Mouse (Mus musculus): ENCODE results near the gene Gps1. TPM values are rescaled to one million over a fixed set of nuclear protein-coding genes. Genes with fewer than 3 reads are reported as not detected.
A peak's percentile ranks its signal among the peaks of the same experiment; 100 is the strongest.

The Gps1 gene
- total and polyA plus RNA-seq, 3 experiments, result 158 to 184 (median 174) TPM

DNA sequence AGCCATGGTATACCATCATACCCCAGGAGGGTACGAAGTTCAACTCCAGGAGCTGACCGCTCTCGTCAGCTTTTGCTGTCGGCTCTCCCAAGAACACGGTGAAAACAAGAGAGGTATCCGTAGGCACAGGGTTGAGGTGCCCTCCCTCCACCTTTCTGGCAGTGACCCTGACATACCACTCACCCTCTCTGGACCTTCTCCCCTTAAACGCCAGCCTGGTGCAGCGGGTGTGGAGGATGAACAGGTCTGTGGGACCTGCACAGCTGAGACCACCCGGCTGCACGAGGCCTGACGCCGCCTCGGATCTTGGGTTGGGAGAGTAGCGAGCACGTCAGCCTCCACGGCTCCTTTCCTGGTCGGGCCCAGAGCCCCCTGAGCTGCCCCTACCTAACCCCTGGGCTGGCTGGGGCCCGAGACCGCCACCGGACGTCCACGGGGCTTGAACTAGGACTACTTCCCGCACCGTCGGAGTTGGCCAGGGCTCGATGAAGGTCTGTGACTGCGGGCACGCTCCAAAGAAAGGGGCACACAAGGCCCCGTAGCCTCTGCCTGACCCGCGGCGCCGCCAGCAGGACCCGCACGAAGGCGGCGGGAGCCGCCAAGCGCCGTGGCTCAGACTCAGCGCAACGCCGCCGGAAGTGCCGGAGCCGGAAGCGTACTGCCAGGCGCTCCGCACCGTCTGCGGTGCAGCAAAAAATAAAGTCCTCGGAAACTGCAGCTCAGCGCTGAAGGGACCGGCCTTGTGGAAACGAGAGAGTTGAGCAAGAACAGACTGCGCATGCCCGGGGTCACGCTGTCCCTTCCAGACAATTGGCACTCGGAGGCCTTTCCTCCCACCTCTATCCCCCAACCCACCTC, 11.9 kb downstream of the Gps1 start, which contains the start of gene Dus1l (continued):
- TF ChIP-seq TCF12 (IDR thresholded peaks at IDR 0.05; ENCODE audit: low read depth, low read length), result peak; percentile 96
- no peak for TF ChIP-seq CHD1 (IDR thresholded peaks at IDR 0.05; ENCODE audit: low read depth, low read length)
- no peak for TF ChIP-seq USF1 (IDR thresholded peaks at IDR 0.05; ENCODE audit: low read depth, low read length)
- no peak for TF ChIP-seq EP300 (IDR thresholded peaks at IDR 0.05; ENCODE audit: low read length)
- no peak for TF ChIP-seq CHD2 (IDR thresholded peaks at IDR 0.05; ENCODE audit: low read length)
- TF ChIP-seq E2F4 (IDR thresholded peaks at IDR 0.05; ENCODE audit: insufficient replicate concordance, low read depth, low read length), result no peak; the same call in 1 of the 2 replicates
- no peak for TF ChIP-seq JUND (conservative IDR thresholded peaks at IDR 0.05; ENCODE audit: low read depth, low read length)
- TF ChIP-seq MXI1 (IDR thresholded peaks at IDR 0.05; ENCODE audit: low read depth, low read length), result peak; percentile 97

DNA sequence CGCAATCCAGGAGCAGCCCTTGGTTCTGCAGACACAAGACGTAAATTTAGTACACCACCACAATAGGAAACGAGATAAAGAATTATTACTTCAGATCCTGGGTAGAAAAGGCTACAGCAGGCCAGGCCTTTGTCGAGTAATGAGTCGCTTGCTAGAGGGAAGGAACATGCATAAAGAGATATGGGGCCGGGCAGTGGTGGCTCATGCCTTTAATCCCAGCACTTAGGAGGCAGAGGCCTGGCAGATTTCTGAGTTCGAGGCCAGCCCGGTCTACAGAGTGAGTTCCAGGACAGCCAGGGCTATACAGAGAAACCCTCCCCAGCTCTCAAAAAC, 12.5 kb downstream of the Gps1 start:
- Histone ChIP-seq H3K27ac (ENCODE audit: insufficient read depth, low read depth) (no peak overlapping the region), H3K36me3 (replicated peaks in 1 of 2; ENCODE audit: control insufficient read depth in 1 of 2, insufficient read depth in 1 of 2, low read length in 1 of 2) (peaks cover 27 to 38% of the 10 kb centered on the region in 2 experiments), H3K79me2 (replicated peaks; ENCODE audit: control insufficient read depth, extremely low read depth, insufficient read depth, poor library complexity, severe bottlenecking) (peaks cover 19% of the 10 kb centered on the region), H3K4me1 (ENCODE audit: control insufficient read depth in 1 of 2, insufficient read depth in 2 of 2) (peaks cover 15 to 41% of the 10 kb centered on the region in 2 experiments), H3K4me2 (ENCODE audit: insufficient read depth, low read depth, poor library complexity, severe bottlenecking) (peak overlapping the region; percentile 32; the same call in 1 of the 2 replicates), H3K4me3 (replicated peaks in 1 of 3; ENCODE audit: low read depth in 2 of 3, low read length in 2 of 3, poor library complexity in 1 of 3) (peak overlapping the region in 2 of 3 experiments; percentile 74 to 95), H3K9ac (ENCODE audit: insufficient read depth, low read depth) (peak overlapping the region; percentile 46), H3K9me3 (replicated peaks; ENCODE audit: low read length) (no peaks in the 10 kb centered on the region), H3K27me3 (replicated peaks) (no peaks in the 10 kb centered on the region)
- DNase-seq (ENCODE audit: extremely low read depth), result no peak
- dilution Hi-C loops (cut with MboI; ENCODE audit: extremely low pct_ligation_motif_present, extremely low pct_unique_long_range_greater_than_20kb, low sequenced_read_pairs) (no loop called here), in situ Hi-C loops (cut with MboI; ENCODE audit: low pct_ligation_motif_present, low pct_unique_long_range_greater_than_20kb, low sequenced_read_pairs) (no loop called here)
- 0 out of 2 replicates have a peak, but pooled peaks have one; percentile 4 for TF ChIP-seq IRF4 (IDR thresholded peaks at IDR 0.05; ENCODE audit: low read depth, low read length)
- no peak for TF ChIP-seq HCFC1 (IDR thresholded peaks at IDR 0.05; ENCODE audit: low read depth, low read length)
- 0 out of 2 replicates have a peak, but pooled peaks have one; percentile 3 for TF ChIP-seq ETS1 (conservative IDR thresholded peaks at IDR 0.05; ENCODE audit: low read depth, low read length)
- TF ChIP-seq SIN3A (IDR thresholded peaks at IDR 0.05; ENCODE audit: low read length), result no peak
- TF ChIP-seq USF1 (IDR thresholded peaks at IDR 0.05; ENCODE audit: low read depth, low read length), result no peak
- no peak for TF ChIP-seq RCOR1 (conservative IDR thresholded peaks at IDR 0.05; ENCODE audit: low read depth, low read length)
- 0 out of 2 replicates have a peak, but pooled peaks have one; percentile 5 for TF ChIP-seq KAT2A (IDR thresholded peaks at IDR 0.05; ENCODE audit: insufficient replicate concordance, low read length)
- TF ChIP-seq POLR2A (IDR thresholded peaks at IDR 0.05; ENCODE audit: low read depth, low read length), result no peak
- no peak for TF ChIP-seq USF2 (conservative IDR thresholded peaks at IDR 0.05; ENCODE audit: low read depth, low read length)
- TF ChIP-seq GABPA (IDR thresholded peaks at IDR 0.05; ENCODE audit: insufficient replicate concordance, low read depth, low read length), result no peak
- TF ChIP-seq MAX (IDR thresholded peaks at IDR 0.05; ENCODE audit: low read length), result no peak
- TF ChIP-seq JUND (conservative IDR thresholded peaks at IDR 0.05; ENCODE audit: low read depth, low read length), result no peak
- TF ChIP-seq CTCF (conservative IDR thresholded peaks at IDR 0.05 in 1 of 2, IDR thresholded peaks at IDR 0.05 in 1 of 2; ENCODE audit: low read depth in 2 of 2, low read length in 2 of 2), result no peak
- no peak for TF ChIP-seq NELFE (IDR thresholded peaks at IDR 0.05; ENCODE audit: low read depth, low read length)
- TF ChIP-seq UBTF (IDR thresholded peaks at IDR 0.05; ENCODE audit: low read depth, low read length), result no peak
- TF ChIP-seq POLR2AphosphoS2 (IDR thresholded peaks at IDR 0.05; ENCODE audit: low read depth, low read length), result no peak

All from CH12.LX (cell line).